Mouse (Mus musculus): ENCODE results near the gene Mid2. TPM values are rescaled to one million over a fixed set of nuclear protein-coding genes. Genes with fewer than 3 reads are reported as not detected.
"Not testable (repeated sequence)": the region's sequence is repeated elsewhere in the genome, so short reads cannot be mapped to it uniquely, and the experiment has no call there.

Gene Mid2
- total RNA-seq (2021), result 1 to 10 TPM; 7.7 to 9.5 TPM
- long read RNA-seq, experiment 1, result 0 reads
- long read RNA-seq, experiment 2, partial matches to known transcripts, result 0 of 3 reads
- long read RNA-seq, experiment 2, other reads (novel, unspliced or antisense), result 3 of 3 reads

DNA sequence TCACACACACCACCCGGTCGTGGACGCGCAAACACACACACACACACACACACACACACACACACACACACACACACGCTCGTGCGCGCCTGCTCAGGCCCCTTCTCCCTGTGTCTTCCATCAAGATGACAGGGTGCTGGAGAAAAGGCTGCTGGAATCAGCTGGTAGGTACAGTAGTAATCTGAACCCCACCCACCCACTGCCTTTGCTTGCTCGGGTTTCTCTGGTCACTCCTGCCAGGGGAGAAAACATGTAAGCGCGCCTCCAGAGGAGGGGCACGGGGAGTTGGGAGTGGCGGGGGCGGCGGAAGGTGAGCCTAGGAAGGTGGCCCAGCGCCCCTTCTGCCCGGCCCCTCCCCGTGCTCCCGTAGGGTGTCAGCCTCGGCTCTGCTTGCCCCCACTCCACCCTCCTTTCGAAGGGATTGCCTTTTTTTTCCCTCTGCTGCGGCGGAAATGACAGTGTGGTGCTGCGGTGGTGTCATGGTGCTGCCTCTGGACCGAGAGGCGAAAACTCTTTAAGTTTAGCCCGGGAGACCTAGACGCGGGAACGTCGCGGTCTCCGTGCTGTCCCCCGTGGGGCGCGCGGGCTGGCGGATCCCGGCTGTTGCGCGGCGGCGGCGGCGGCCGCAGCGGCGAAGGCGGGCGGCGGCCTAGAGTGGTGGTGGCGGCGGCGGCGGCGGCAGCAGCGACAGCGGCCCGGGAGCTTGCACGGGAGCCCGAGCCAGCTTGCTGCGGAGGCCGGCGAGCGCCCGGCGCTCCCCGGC is at the start of gene Mid2:
Gene Mid2, plus strand, starts transcription at position 121 of the 763 bp plus-strand sequence.
- DNase-seq, result peak; percentile 15
- intact Hi-C loops (cut with DNase I; ENCODE audit: low total_unique reads), result no loop called here

DNA sequence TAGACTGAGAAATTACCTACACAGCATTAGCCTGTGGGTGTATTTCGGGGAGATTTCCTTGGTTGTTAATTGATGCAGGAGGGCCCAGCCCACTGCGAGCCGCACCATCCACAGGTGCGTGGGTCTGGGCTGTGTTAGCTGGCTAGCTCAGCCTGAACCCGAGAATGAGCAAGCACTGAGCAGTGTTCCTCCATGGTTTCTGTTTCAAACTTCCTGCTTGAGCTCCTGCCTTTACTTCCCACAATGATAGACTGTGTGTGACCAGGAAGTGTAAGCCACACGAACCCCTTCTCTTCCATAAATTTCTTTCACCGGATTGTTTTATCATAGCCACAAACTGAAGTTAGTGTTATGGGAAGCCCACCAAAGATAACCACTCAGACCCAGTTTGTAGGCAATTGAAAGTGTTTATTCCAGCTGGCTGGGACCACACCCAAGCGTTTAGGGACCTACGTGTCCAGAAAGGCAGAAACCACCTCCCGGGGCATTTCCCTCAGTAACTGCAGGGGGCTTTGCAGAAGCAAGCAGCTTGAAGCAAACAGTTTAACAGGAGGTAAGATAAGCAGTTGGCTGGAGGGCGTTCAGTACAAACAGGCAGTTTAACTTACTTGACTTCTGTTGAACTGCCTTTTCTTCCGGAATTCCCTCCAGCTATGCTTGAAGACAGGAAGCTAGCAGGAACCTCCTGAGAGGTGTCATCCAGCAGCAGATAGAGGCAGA is 39.4 kb upstream of the Mid2 start:
- intact Hi-C loops (cut with DNase I; ENCODE audit: low total_unique reads), result no loop called here
- no peak for DNase-seq

DNA sequence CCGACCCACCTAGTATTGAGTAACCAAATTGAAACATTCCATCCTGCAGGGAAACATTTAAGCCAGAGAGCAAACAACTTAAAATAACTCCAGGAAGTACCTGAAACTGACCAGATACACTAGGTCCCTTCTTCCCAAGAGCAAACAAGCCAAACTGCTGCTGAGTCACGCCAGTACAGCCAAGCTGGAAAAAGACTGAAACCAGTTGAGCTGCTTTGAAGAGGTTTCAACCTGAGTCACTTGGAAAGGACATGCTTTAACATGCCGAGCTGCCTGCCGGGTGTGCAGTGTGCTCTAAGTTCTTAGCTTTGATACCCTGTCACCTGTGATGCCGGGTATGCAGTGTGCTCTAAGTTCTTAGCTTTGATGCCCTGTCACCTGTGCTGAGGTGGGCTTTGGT is 26.4 kb upstream of the Mid2 start:
- intact Hi-C loops (cut with DNase I; ENCODE audit: low total_unique reads), result no loop called here
- no peak for DNase-seq

DNA sequence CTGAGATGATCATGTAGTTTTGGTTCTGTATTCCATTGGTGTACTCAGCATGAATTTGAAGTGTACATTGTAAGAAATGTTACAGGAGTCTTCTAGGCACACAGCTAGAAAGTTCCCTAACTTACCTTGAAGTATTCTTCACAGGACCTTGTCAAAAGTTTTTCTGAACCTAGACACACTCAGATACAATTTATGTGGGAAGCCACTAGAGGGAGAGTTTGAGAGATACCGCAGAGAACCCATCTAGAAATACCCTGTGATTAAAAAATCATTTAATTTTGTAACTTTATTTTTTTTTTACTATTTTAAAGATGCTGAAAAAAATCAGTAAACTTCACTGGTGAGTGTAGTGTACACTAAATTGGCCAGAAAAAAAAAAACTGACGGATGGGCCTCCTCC is 24.8 kb upstream of the Mid2 start:
- intact Hi-C loops (cut with DNase I; ENCODE audit: low total_unique reads), result no loop called here
- DNase-seq, result no peak

DNA sequence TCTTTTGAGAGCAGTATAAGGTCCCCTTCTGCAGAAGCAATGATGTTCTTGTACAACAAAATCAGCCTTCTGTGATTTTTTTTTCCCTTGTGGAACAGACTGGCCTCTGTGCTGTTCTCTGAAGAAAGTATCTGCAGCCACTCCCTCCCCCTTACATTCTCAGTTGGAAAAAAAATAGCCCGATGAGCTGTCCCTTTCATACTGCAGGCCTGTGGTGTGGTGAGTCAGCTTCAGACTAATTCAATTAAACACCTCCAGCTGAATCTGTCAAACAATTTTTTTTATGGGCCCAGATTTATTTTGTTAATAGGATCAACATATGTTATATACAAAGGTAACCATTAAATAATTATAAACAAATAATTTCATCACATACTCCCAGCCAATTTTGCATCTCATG is 3.7 kb upstream of the Mid2 start:
- intact Hi-C loops (cut with DNase I; ENCODE audit: low total_unique reads), result no loop called here
- DNase-seq, result no peak

DNA sequence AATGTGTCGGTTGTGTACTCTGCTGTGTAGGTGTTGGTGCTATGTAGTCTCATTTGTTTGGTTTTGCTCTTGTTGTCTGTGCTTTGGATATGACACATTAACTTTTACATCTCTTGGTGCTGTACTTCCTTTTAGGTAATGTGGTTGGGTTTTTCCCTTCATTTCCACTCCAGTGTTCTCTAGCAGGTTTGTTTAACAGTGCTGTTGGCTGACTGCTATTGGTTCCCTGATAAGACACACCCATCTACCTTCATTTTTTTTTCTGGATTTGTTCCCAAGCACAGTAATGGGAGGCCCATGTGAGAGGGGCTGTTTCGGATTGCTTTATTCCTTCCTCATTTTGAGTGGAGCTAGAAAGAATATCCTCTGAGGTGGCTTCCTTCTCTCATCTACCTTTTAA is 883 bp upstream of the Mid2 start:
- intact Hi-C loops (cut with DNase I; ENCODE audit: low total_unique reads), result no loop called here
- no peak for DNase-seq

DNA sequence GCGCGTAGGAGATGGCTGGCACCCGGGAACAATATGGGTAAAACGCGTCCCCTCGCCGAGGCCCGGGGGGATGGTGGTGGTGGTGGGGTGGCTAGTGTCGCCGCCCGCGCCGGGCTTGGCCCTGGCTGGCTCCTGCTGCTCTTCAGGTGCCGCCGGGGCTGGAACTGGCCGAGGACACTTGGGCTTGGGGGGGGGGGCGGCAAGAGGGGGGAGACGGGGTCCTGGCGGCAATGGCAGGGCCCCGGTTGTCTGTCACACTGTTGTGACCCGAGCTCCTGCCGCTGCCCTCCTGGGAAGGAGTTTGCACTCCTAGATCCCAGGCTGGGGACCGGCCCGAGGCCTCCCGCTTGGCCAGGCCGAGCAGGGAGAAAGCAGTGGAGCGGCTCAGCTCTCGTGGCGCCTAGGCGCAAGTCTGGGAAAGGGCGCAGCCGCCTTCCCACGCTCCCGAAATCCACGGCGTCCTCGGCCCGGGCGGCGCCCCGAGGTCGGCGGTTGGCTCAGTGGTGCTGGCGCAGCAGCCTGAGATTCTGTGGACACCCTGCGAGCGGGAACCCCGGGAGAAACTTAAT is 927 bp downstream of the Mid2 start:
- intact Hi-C loops (cut with DNase I; ENCODE audit: low total_unique reads), result no loop called here
- peak; percentile 40 for DNase-seq

DNA sequence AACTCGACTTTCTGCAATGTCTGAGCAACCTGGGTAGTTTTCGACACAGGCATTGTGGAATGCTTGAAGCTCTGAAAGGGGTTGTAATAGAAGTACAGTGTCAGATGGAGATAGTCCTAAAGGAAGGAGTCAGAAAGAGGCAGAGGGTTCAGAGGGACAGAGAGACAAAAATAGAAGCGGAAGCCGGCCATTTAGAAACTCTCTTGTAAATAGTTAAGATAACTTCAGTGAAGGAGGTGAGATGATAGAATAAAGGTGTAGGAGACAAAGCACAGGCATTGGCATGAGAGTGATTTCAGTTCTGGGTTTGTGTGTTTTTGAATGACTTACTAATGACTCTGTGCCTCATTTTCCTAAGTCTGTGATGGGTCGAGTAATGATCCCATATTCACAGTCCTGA is 11.0 kb downstream of the Mid2 start:
- no peak for DNase-seq
- intact Hi-C loops (cut with DNase I; ENCODE audit: low total_unique reads), result no loop called here

DNA sequence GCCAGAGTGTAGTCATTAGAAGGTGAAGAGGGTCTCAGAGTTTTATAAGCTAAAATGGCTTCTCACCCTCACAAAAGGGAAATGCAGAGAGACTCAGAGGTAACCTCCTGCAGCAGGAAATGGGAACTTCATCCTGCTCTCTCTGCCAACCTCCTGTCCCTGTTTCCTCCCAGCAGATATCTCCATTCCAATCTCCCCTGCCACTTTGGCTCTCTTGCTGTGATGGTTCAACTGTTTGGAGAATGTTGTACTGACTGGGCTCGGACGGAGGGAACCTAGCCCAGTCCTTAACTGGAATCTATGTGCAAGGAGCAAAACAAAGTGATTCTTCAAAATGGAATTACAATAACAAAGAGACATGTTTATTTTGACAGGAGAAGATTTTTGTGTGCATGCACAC is 23.9 kb downstream of the Mid2 start:
- DNase-seq, result no peak
- intact Hi-C loops (cut with DNase I; ENCODE audit: low total_unique reads), result no loop called here

DNA sequence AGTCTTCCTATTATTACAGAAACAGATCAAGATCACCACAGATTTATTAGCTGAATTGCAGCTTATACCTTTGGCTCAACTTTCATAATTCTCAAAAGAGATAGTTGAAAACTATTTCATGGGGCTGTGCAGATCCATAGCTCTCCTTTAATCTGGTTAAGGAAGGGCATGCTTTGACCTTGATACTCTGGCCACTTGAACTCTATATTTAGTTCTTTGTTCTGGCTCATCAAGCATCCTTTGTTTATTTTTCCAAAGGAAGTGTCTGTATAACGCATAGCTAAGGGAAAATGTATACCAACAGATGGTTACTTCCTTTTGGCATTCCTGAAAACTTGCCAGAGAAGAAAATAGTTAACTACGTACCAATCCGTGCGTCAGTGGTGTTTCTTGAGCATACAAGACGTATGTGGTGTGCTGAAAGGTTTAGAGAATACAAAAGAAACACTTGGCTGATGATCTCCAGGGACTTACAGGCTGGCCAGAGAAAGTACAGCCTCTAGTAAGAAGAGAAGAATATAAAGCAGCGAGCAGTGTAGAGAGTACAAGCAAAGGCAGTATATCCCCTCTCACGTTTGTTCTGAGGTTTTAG is 33.6 kb downstream of the Mid2 start:
- intact Hi-C loops (cut with DNase I; ENCODE audit: low total_unique reads); DNase-seq: not testable (repeated sequence)

DNA sequence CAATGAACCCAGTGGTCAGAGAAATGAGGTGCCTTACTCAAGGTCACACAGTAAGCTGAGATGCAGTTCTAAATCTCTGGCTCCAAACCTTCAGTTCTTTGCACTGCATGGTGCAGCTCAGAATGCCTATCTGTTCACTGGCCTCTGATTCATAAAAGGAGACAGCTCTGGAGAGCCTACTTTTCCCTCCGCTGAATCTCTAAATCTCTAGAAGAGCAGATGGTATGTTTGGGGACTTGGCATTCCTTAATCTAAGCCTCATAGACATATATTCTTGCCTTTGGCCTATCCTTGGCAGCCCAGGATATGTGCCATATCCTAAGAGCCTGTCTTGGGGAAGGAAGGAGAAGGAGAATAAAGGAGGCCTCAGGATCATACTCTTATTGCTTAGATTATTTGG is 38.8 kb downstream of the Mid2 start:
- intact Hi-C loops (cut with DNase I; ENCODE audit: low total_unique reads), result no loop called here
- no peak for DNase-seq

DNA sequence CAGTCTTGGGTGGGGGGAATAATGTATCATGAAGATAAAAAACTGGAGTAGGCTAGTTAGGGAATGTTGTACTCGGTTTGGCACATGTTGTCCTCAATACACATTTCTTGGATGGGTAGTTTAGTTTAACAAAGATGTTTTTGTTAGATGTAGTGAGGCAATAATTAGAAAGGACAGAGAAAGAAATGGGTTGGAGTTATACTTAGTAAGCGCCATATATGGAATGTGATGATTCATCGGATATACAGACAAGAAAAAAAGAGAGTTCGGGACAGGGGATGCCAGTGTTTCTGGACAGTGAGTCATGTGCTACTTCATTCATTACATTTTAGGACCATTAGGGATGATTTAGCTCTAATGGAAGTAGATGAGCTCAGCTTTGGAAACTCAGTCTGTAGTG is 41.7 kb downstream of the Mid2 start:
- no peak for DNase-seq
- intact Hi-C loops (cut with DNase I; ENCODE audit: low total_unique reads), result no loop called here

DNA sequence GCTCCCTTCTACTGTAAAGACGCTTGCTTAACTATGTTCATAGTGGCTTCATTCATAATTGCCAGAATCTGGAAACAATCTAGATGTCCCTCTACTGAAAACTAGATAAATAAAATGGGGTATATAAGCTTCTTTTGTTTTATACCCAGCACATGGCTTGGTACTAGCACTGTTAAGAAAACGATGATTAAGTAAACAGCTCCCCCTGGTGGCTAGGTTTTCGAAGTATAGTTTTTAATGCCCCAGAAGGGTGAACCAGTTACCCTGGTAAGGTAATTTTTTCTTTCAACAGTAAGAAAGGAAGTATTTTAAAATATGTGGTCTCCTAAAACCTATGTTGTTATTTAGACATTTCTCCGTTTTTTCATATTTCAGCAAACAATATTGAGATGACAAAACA is 58.0 kb downstream of the Mid2 start:
- intact Hi-C loops (cut with DNase I; ENCODE audit: low total_unique reads), result no loop called here
- no peak for DNase-seq

DNA sequence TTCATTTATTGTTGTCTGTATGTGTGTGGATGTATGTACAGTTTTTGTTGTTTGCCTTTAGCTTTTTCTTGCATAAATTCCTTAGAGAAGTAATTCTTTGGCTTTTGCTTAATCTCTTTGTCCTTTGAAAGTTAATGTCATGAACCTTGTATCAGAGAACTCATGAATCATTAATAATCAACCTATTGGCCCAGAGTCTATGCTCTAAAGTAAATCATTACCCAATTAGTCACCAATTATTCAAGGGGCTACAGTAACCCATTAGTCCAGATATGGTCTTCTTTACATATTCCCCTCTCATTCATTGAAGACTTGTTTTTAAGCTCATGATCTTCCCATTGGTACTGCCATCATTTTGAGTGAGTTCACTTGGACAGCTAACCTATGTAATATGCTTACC is 74.6 kb downstream of the Mid2 start:
- DNase-seq, result no peak
- intact Hi-C loops (cut with DNase I; ENCODE audit: low total_unique reads), result no loop called here

DNA sequence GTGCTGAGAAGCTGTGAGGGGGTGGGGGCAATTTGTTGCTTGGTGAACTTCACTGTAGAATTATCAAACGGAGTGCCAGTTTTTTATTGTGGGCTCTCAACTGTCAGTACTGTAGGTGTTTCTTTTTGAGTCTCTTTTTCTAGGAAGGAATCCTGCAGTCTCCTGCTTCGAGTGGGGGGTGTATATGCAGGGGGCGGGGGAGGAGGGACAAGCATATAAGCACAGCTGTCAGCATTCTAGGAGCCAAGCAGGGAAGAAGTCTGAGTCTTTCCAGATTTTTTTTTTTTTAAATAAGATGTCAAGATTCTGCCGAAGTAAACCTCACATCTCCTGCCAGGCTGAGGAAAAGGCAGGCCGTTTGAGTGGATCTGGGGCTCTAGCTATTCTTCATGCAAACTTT is 78.8 kb downstream of the Mid2 start:
- intact Hi-C loops (cut with DNase I; ENCODE audit: low total_unique reads), result no loop called here
- DNase-seq, result no peak

DNA sequence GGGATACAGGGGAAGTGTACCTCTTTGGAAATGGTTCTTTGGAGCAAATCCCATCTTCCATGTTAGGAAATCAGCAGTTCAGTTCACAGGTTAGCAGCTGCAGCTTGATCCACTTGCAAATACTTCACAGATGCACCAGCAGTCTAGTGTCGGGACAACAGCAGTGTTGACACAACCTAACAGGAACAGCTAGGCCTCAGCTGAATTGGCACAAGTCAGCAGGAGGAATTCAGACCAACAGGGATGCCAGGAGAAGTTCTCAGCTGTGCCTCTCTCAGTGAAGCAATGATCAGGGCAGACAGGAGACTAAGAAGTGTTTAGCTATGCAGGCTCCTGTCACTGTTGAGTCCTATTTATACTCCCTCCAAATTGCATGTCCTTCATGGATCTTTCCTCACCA is 105.4 kb downstream of the Mid2 start:
- intact Hi-C loops (cut with DNase I; ENCODE audit: low total_unique reads), result no loop called here
- peak; percentile 12 for DNase-seq

DNA sequence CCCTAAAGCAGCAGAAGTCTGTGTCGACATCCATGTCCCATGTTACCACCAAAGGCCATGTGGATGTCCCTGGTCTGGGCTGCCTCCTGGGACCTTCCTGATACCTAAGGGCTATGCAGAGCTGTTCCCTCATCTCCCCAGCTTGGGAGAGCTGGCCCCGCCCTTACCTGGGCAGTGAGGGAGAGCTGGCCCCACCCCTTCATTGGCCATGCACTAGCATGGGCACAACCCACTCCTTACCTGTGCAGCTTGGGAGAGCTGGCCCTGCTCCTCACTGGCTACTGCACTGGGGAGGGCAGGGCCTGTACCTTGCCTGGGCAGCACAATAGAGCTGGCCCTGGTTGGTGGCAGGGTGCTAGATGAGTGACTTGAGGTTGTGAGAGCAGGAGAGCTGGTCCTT is 140.9 kb downstream of the Mid2 start:
- intact Hi-C loops (cut with DNase I; ENCODE audit: low total_unique reads), result no loop called here
- DNase-seq, result no peak

DNA sequence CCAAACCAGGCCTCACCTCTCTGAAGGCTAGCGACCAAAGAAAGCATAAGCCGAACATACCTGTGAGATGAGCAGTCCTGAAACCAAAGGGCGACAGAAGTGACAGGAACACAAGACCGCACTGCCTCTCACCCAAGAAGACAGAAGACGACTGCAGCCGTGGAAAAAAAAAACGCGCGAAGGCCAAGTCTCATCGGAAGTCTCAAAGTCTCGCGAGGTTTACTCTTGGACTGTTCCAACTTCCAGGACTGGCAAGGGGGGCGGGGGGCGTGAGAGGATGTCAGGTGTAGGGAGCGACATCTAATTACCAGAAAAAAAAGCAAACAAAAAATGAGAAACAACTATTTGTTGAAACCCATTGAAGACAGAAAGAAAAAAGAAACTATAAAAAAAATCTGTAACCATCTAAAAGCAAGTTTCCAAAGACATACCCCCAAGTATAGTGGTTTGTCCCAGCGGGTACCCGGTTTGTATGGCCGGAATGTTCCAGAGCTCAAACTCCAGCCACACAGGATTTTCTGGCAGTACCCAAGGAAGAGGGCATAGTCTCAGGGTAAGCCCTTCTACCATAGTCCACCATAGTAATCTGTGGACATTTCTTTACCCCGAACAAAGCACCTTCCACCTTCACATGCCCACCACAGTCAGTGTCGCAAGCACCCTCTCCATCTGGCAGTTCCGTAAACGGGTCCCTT is 149.1 kb downstream of the Mid2 start, which contains the start of gene Tex13b:
Gene Tex13b, minus strand, starts transcription at position 122 of the 695 bp plus-strand sequence.
- DNase-seq, result no peak
- intact Hi-C loops (cut with DNase I; ENCODE audit: low total_unique reads), result no loop called here

Data from gastrocnemius, postnatal 14 days (tissue).